Mouse (Mus musculus): ENCODE results near the gene Gm9903.

GRCm38 (mm10) chr5:33627968-33628367 lies 1.8 kb upstream of the Gm9903 start:
- TF ChIP-seq CTCF (IDR thresholded peaks at IDR 0.05; ENCODE audit: low read depth) (no peak), EP300 (optimal IDR thresholded peaks at IDR 0.05) (no peak)

All from stomach, postnatal 0 days (tissue).